Mouse (Mus musculus) CH12.LX (cell line): ENCODE data around the gene Lima1. TPM values are rescaled to one million over a fixed set of nuclear protein-coding genes. Genes with fewer than 3 reads are reported as not detected.

Experiments
- DNase-seq: peaks from one replicate; pipeline ENCODE4 v3.0.0-alpha.2; 2013; ENCODE audit errors: extremely low read depth
- H3K27ac ChIP-seq: 2 replicates; pipeline ENCODE4 v1.5.1; 2012; ENCODE audit warnings: low read depth, mild to moderate bottlenecking, control low read depth, moderate library complexity; ENCODE audit not compliant: insufficient read depth
- H3K27me3 ChIP-seq: replicated peaks from 2 replicates; pipeline ENCODE3; 2012; ENCODE audit warnings: inconsistent platforms
- H3K36me3 ChIP-seq, 2 experiments: replicated peaks in 1 of 2; 2 replicates each; pipeline versions ENCODE3 to v1.6.1; 2012; ENCODE audit warnings: inconsistent platforms in 1 of 2, low read length in 1 of 2, mild to moderate bottlenecking in 1 of 2, mixed read lengths in 1 of 2, moderate library complexity in 1 of 2; ENCODE audit not compliant: control insufficient read depth in 1 of 2, insufficient read depth in 1 of 2
- H3K4me1 ChIP-seq, 2 experiments: 2 replicates each; pipeline ENCODE4 v1.6.1; 2012; ENCODE audit warnings: inconsistent platforms in 1 of 2, moderate library complexity in 1 of 2; ENCODE audit not compliant: insufficient read depth in 2 of 2, control insufficient read depth in 1 of 2
- H3K4me2 ChIP-seq: 2 replicates; pipeline ENCODE4 v1.6.1; 2012; ENCODE audit warnings: low read depth, mild to moderate bottlenecking, control low read depth; ENCODE audit not compliant: poor library complexity, insufficient read depth, severe bottlenecking
- H3K4me3 ChIP-seq, 3 experiments: fragments of 150-350 bp in 1 of 3; sonication (generic) in 1 of 3; replicated peaks in 1 of 3; 2 replicates each; pipeline versions ENCODE3 to v1.5.1; 2011 to 2012; ENCODE audit warnings: low read depth in 2 of 3, low read length in 2 of 3, mild to moderate bottlenecking in 2 of 3, moderate library complexity in 2 of 3, control low read depth in 1 of 3, improper control_type of control experiment in 1 of 3, inconsistent platforms in 1 of 3, mixed read lengths in 1 of 3; ENCODE audit not compliant: poor library complexity in 1 of 3
- H3K79me2 ChIP-seq: replicated peaks from 2 replicates; pipeline ENCODE4 v1.6.1; 2012; ENCODE audit warnings: mild to moderate bottlenecking, moderate library complexity; ENCODE audit not compliant: control insufficient read depth, poor library complexity, insufficient read depth, severe bottlenecking; ENCODE audit errors: extremely low read depth
- H3K9ac ChIP-seq: 2 replicates; pipeline ENCODE4 v1.6.1; 2012; ENCODE audit warnings: low read depth, mild to moderate bottlenecking, control low read depth, moderate library complexity; ENCODE audit not compliant: insufficient read depth
- H3K9me3 ChIP-seq: replicated peaks from 2 replicates; pipeline ENCODE3; 2012; ENCODE audit warnings: low read length, inconsistent platforms, mixed read lengths
- BHLHE40 ChIP-seq: IDR thresholded peaks from 2 replicates; pipeline ENCODE4 v1.6.1; 2011; ENCODE audit warnings: mild to moderate bottlenecking, low read depth, low read length, improper control_type of control experiment
- CHD2 ChIP-seq: IDR thresholded peaks from 2 replicates; pipeline ENCODE4 v1.6.1; 2011; ENCODE audit warnings: low read length, improper control_type of control experiment
- CTCF ChIP-seq, 2 experiments: IDR thresholded peaks in 1 of 2; conservative IDR thresholded peaks in 1 of 2; 2 replicates each; pipeline ENCODE4 v1.5.1; 2011 to 2012; ENCODE audit warnings: low read depth in 2 of 2, low read length in 2 of 2, improper control_type of control experiment in 1 of 2, inconsistent platforms in 1 of 2, mild to moderate bottlenecking in 1 of 2, moderate library complexity in 1 of 2
- E2F4 ChIP-seq: IDR thresholded peaks from 2 replicates; pipeline ENCODE4 v1.6.1; 2011; ENCODE audit warnings: low read depth, low read length, improper control_type of control experiment; ENCODE audit not compliant: insufficient replicate concordance
- ELF1 ChIP-seq: IDR thresholded peaks from 2 replicates; pipeline ENCODE4 v1.6.1; 2014; ENCODE audit warnings: low read depth, mild to moderate bottlenecking, inconsistent platforms, low read length, improper control_type of control experiment
- EP300 ChIP-seq: IDR thresholded peaks from 2 replicates; pipeline ENCODE4 v1.6.1; 2011; ENCODE audit warnings: low read length, improper control_type of control experiment
- ETS1 ChIP-seq: conservative IDR thresholded peaks from 2 replicates; pipeline ENCODE4 v1.6.1; 2012; ENCODE audit warnings: low read depth, mild to moderate bottlenecking, inconsistent platforms, low read length, improper control_type of control experiment, moderate library complexity
- GABPA ChIP-seq: IDR thresholded peaks from 2 replicates; pipeline ENCODE4 v1.6.1; 2012; ENCODE audit warnings: low read depth, low read length, improper control_type of control experiment, inconsistent platforms; ENCODE audit not compliant: insufficient replicate concordance
- HCFC1 ChIP-seq: IDR thresholded peaks from 2 replicates; pipeline ENCODE4 v1.6.1; 2012; ENCODE audit warnings: low read depth, mild to moderate bottlenecking, inconsistent platforms, low read length, improper control_type of control experiment
- IRF4 ChIP-seq: IDR thresholded peaks from 2 replicates; pipeline ENCODE4 v1.6.1; 2014; ENCODE audit warnings: low read depth, mild to moderate bottlenecking, inconsistent platforms, low read length, improper control_type of control experiment
- JUN ChIP-seq: IDR thresholded peaks from 2 replicates; pipeline ENCODE4 v1.6.1; 2011; ENCODE audit warnings: low read depth, mild to moderate bottlenecking, low read length, improper control_type of control experiment, moderate library complexity; ENCODE audit not compliant: insufficient read depth
- JUND ChIP-seq: conservative IDR thresholded peaks from 2 replicates; pipeline ENCODE4 v1.6.1; 2011; ENCODE audit warnings: low read depth, low read length, improper control_type of control experiment
- KAT2A ChIP-seq: IDR thresholded peaks from 2 replicates; pipeline ENCODE4 v1.6.1; 2012; ENCODE audit warnings: low read length, improper control_type of control experiment, inconsistent platforms; ENCODE audit not compliant: insufficient replicate concordance
- MAFK ChIP-seq: IDR thresholded peaks from 2 replicates; pipeline ENCODE4 v1.6.1; 2011; ENCODE audit warnings: low read length, improper control_type of control experiment; ENCODE audit not compliant: insufficient replicate concordance
- MAX ChIP-seq: IDR thresholded peaks from 2 replicates; pipeline ENCODE4 v1.6.1; 2011; ENCODE audit warnings: low read length, improper control_type of control experiment
- MAZ ChIP-seq: IDR thresholded peaks from 2 replicates; pipeline ENCODE4 v1.6.1; 2012; ENCODE audit warnings: low read depth, mild to moderate bottlenecking, inconsistent platforms, low read length, improper control_type of control experiment, moderate library complexity
- MEF2A ChIP-seq: IDR thresholded peaks from 2 replicates; pipeline ENCODE4 v1.6.1; 2014; ENCODE audit warnings: low read depth, mild to moderate bottlenecking, inconsistent platforms, low read length, improper control_type of control experiment, borderline replicate concordance
- MYC ChIP-seq: IDR thresholded peaks from 2 replicates; pipeline ENCODE4 v1.6.1; 2011; ENCODE audit warnings: low read depth, mild to moderate bottlenecking, improper control_type of control experiment, low read length
- NELFE ChIP-seq: IDR thresholded peaks from 2 replicates; pipeline ENCODE4 v1.6.1; 2011; ENCODE audit warnings: low read depth, low read length, improper control_type of control experiment
- POLR2A ChIP-seq: IDR thresholded peaks from 2 replicates; pipeline ENCODE4 v1.6.1; 2011; ENCODE audit warnings: low read depth, mild to moderate bottlenecking, improper control_type of control experiment, low read length
- POLR2AphosphoS2 ChIP-seq: IDR thresholded peaks from 2 replicates; pipeline ENCODE4 v1.6.1; 2011; ENCODE audit warnings: low read depth, low read length, improper control_type of control experiment
- RAD21 ChIP-seq: IDR thresholded peaks from 2 replicates; pipeline ENCODE4 v1.6.1; 2011; ENCODE audit warnings: low read depth, mild to moderate bottlenecking, low read length, improper control_type of control experiment, moderate library complexity
- SMC3 ChIP-seq: IDR thresholded peaks from 2 replicates; pipeline ENCODE4 v1.6.1; 2011; ENCODE audit warnings: low read depth, low read length, improper control_type of control experiment
- UBTF ChIP-seq: IDR thresholded peaks from 2 replicates; pipeline ENCODE4 v1.6.1; 2012; ENCODE audit warnings: low read depth, mild to moderate bottlenecking, inconsistent platforms, low read length, improper control_type of control experiment, moderate library complexity
- USF1 ChIP-seq: IDR thresholded peaks from 2 replicates; pipeline ENCODE4 v1.6.1; 2014; ENCODE audit warnings: low read depth, mild to moderate bottlenecking, inconsistent platforms, low read length, improper control_type of control experiment
- ZMIZ1 ChIP-seq: IDR thresholded peaks from 2 replicates; pipeline ENCODE4 v1.6.1; 2012; ENCODE audit warnings: low read depth, mild to moderate bottlenecking, inconsistent platforms, low read length, improper control_type of control experiment
- ZNF384 ChIP-seq: IDR thresholded peaks from 2 replicates; pipeline ENCODE4 v1.6.1; 2012; ENCODE audit warnings: low read depth, low read length, improper control_type of control experiment, inconsistent platforms
- dilution Hi-C: fragments of 300-500 bp; cut with MboI; formaldehyde crosslinking; loops from 2 replicates; pipeline ENCODE4 v1.14.3; 2020; ENCODE audit warnings: low sequenced_read_pairs; ENCODE audit not compliant: extremely low pct_unique_long_range_greater_than_20kb, extremely low pct_ligation_motif_present
- in situ Hi-C: fragments of 300-500 bp; cut with MboI; formaldehyde crosslinking; loops from 3 replicates; pipeline ENCODE4 v1.14.3; 2019; ENCODE audit warnings: low sequenced_read_pairs, low pct_ligation_motif_present, low pct_unique_long_range_greater_than_20kb, mixed read lengths
- polyA plus RNA-seq: library from polyadenylated mRNA; unstranded; fragments of >175 nt; gene quantifications from 2 replicates; pipeline ENCODE4 v1.2.1, GENCODE M21; 2012; ENCODE audit warnings: low read depth; ENCODE audit not compliant: insufficient read length
- total RNA-seq, 2 experiments: library from RNA; depleted of rRNA; stranded (reverse); fragments of 300-350 nt in 1 of 2; fragments of >200 nt in 1 of 2; gene quantifications; 2 replicates each; pipeline ENCODE4 v1.2.3; 2012 to 2014

The Lima1 gene
- total and polyA plus RNA-seq, 3 experiments: 10.3 to 26.9 (median 18.7) TPM

DNA sequence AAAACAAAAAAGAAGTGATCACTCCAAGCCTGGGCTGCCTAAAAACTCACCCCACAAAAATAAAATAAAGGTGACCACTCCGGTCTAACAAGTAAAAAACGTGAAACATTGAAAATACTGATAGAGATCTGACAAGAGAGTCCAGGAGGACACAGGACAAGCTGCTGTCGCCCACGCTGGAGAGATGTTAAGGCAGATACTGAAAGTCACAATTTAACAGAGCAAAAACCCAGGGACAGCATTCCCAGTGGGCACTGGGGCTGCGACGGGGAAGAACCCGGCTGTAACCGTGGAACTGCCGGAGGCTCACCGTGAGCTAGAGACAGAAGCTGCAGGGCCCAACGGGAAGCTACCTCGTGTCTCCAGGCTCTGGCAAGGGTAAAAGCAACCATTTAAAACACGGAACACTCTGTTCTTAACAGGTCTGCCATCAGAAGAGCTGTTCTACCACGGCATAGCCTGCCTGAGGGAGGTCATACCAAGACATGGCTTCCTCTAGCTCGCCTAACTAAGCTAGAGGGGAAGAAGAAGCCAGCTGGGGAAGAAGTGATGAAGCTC is 44.4 kb upstream of the Lima1 start:
- H3K36me3 ChIP-seq: no peaks in the 10 kb centered on the region
- no peaks in the 10 kb centered on the region for H3K9me3 ChIP-seq
- H3K4me1 ChIP-seq: 0 out of 4 replicates have a peak, but pooled peaks cover 2 to 4% of the 10 kb centered on the region in 2 experiments
- dilution Hi-C loops: no loop called here
- no peaks in the 10 kb centered on the region for H3K79me2 ChIP-seq
- no peaks in the 10 kb centered on the region for H3K27me3 ChIP-seq
- H3K27ac ChIP-seq: no peak overlapping the region
- H3K4me3 ChIP-seq: no peak overlapping the region
- no peak for DNase-seq
- TF ChIP-seq EP300: no peak
- no peak for TF ChIP-seq UBTF
- no peak for TF ChIP-seq BHLHE40
- no peak for TF ChIP-seq MYC
- TF ChIP-seq JUND: no peak
- TF ChIP-seq NELFE: no peak
- no peak for TF ChIP-seq CHD2
- TF ChIP-seq MAX: no peak
- no peak for TF ChIP-seq MAZ
- TF ChIP-seq KAT2A: no peak
- no peak for TF ChIP-seq ZMIZ1
- no peak for TF ChIP-seq USF1
- no peak for TF ChIP-seq JUN
- no peak for TF ChIP-seq POLR2A
- TF ChIP-seq ZNF384: no peak
- TF ChIP-seq POLR2AphosphoS2: no peak
- no peak for TF ChIP-seq E2F4
- TF ChIP-seq, all 38 proteins: peak for 0
- in situ Hi-C loops: no loop called here
- Histone ChIP-seq H3K4me2 (no peak overlapping the region), H3K9ac (no peak overlapping the region)

DNA sequence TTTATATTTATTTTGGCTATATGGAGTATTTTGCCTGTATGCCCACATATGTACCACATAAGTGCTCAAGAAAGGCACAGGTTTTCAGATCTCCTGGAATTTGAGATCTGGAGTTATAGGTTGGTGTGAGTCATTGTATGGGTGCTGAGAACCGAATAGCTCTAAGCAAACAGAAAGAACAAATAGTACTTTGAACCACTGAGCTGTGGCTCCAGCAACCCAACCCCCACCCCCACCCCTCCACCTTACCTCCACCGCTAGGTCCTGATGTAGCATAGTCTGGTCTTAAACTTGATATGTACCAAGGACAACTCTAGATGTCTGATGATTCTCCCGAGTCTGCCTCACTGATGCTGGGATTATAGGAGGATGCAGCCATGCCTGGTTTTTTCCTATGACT is 42.0 kb upstream of the Lima1 start:
- 0 out of 4 replicates have a peak, but pooled peaks cover 2 to 4% of the 10 kb centered on the region in 2 experiments for H3K4me1 ChIP-seq
- H3K36me3 ChIP-seq: no peaks in the 10 kb centered on the region
- no peak overlapping the region for H3K27ac ChIP-seq
- dilution Hi-C loops: no loop called here
- H3K9ac ChIP-seq: no peak overlapping the region
- TF ChIP-seq GABPA (no peak), USF1 (no peak), CTCF (conservative IDR thresholded peaks at IDR 0.05 in 1 of 2, IDR thresholded peaks at IDR 0.05 in 1 of 2; ENCODE audit: low read depth in 2 of 2, low read length in 2 of 2) (no peak), MAFK (no peak), JUND (no peak), SMC3 (no peak), HCFC1 (no peak), KAT2A (no peak), MEF2A (no peak), ZNF384 (no peak), IRF4 (no peak), ELF1 (no peak), ETS1 (no peak), RAD21 (no peak)
- no peaks in the 10 kb centered on the region for H3K9me3 ChIP-seq
- DNase-seq: no peak
- H3K4me2 ChIP-seq: no peak overlapping the region
- H3K4me3 ChIP-seq: no peak overlapping the region
- no peaks in the 10 kb centered on the region for H3K27me3 ChIP-seq
- in situ Hi-C loops: no loop called here
- H3K79me2 ChIP-seq: no peaks in the 10 kb centered on the region
